Mouse (Mus musculus): ENCODE results near the gene Prkcd.
"Not testable (repeated sequence)": the region's sequence is repeated elsewhere in the genome, so short reads cannot be mapped to it uniquely, and the experiment has no call there.

The Prkcd gene

DNA sequence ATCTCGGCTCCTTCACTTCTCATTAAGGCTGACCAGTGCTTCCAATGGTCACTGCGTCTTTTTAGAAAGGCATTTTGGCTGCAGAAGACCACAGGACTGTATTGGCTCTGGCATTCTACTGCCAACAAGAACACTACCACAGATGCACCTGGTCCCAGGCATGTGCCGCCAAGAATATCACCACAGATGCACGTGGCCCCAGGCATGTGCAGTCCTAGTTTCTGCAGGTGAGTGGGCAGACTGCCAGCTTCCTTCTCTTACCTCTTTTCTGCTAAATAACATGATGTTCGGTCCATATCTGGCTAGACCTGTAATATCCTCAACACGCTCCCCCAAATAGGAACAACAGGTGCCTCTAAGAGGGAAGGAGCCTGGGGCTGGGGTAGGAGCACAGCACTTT is 17.8 kb downstream of the Prkcd start:
- DNase-seq (ENCODE audit: low read depth, low spot score): peak; percentile 48

DNA sequence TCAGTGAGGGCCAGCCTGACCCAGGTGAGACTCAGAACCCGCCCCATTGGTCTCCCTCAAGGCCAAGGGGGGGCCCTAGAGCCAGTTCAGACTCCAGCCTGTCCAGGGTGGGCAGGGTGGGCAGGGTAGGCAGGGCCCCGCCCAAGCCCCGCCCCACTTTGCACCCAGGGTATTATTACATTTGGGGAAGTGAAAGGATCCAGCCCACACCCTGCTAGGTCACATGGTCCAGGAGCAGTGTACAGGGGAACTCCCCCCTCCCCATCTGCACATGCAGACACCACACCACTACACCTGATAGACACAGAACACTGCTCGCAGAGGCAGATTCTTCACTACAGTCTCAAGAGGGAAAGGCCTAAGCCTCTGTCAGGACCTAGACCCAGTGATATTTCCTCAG is 18.3 kb downstream of the Prkcd start:
- DNase-seq (ENCODE audit: low read depth, low spot score): no peak

DNA sequence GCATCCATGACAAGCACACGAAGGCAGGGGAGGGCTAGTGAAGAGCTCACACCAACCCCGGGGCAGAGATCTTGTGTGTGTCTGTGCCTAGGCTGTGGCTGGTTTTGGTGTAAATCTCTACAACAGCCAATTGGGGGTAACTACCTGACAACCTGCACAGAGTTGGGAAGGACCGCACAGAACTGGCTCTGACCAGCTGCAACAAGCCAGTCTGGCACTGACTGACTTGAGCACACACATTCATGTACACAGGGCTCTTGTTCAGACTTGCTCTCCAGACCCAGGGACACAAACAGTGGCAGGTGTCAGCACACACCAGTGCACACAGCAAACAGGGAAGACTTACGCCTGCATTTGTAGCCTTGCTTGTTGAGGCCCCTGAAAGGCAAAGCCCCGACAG is 19.2 kb downstream of the Prkcd start:
- no peak for DNase-seq (ENCODE audit: low read depth, low spot score)

DNA sequence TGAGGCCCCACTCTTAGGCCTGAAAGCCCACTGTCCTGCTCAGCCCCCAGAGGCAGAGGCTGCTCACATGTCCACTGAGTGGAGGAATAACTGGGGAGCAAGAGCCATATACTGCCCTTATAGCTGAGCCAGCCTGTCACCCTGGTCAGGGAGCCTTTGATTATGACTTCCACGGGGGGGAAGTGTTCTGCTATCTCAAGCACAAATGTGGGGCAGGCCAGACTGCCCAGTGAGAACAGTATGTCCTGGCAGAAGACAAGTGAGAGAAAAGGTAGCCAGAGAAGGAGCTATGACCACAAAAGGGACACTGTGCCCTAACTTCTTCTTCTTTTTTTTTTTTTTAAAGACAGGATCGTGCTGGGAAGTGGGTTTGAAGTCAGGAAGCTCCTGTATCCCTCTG is 28.9 kb downstream of the Prkcd start:
- no peak for DNase-seq (ENCODE audit: low read depth, low spot score)

DNA sequence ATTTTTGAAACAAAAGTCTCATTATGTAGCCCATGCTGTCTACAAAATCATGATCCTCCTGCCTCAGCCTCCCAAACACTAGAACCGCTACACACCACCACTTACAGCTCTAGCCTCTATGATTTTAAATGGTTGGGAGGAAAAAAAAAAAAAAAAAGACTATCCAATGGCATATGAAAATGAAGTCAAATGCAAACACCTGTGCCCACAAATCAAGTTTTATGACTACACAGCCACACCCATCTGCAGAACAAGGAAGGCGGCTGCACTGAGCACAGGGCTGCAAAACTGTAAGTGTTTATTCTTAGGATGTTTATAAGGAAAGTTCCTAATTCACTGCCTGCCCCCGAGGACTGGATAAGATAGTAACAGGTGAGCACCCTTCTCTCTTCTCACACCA is 29.6 kb downstream of the Prkcd start:
- no peak for DNase-seq (ENCODE audit: low read depth, low spot score)

DNA sequence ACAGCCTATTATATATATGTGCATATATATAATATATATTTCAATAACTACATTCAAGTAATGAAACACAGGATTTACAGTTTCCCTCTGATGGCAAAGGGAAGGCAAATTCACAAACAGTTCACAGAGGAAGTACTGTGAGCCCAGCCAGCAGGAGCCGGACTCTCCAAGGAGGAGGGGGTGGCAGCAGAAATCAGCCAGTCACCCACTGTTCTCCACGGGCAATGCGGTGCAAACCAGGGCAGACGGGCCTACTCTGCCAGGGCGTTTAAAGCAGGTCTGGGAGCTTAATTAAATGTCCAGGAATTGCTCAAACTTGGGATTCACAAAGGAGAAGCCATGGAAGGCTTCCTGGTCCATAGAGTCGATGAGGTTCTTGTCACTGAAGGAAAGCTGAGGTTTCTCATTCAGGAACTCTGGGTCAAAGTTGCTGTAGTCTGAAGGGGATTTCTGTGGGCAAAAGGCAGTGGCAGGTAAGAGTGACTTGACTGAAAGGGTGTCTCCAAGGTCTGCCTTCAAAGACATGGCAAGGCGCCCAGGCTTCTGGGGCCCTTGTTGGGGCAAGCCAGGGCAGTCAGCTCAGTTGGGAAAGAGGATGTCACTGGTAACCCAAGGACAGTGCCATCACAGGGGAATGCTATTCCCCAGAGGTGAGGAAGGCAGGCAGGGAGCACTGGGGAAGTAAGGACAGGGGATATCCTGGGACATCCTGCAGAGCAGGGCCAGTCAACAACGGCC is 30.3 kb downstream of the Prkcd start:
- no peak for DNase-seq (ENCODE audit: low read depth, low spot score)

DNA sequence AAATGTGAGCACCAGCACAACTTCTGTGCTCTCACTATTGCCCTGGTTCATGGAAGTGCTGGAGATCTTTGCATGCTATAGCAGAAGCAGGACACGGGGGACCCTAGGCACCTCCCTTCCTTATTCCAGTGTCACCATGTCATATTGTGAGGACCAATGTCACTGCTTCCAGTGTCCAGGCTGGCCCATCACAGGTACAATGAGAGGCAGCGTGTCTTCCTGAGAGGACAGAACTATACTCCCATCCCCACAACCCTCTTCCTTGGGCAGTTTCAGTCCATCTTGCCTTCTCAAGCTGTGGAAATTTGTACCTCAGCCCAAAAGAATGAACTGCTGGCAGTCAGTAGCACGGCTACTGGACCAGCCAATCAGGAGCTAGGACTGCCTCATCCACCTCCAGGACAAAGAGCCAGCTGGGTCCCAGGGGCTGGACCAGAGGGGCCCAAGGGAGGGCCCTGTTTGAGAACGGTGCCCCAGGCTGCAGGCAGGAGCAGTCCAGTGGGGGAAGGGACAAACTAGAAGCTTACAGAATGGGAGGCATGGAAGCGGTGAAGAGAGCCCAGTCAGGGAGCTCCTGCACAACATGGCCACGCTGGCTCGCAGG is 31.8 kb downstream of the Prkcd start:
- DNase-seq (ENCODE audit: low read depth, low spot score): no peak

DNA sequence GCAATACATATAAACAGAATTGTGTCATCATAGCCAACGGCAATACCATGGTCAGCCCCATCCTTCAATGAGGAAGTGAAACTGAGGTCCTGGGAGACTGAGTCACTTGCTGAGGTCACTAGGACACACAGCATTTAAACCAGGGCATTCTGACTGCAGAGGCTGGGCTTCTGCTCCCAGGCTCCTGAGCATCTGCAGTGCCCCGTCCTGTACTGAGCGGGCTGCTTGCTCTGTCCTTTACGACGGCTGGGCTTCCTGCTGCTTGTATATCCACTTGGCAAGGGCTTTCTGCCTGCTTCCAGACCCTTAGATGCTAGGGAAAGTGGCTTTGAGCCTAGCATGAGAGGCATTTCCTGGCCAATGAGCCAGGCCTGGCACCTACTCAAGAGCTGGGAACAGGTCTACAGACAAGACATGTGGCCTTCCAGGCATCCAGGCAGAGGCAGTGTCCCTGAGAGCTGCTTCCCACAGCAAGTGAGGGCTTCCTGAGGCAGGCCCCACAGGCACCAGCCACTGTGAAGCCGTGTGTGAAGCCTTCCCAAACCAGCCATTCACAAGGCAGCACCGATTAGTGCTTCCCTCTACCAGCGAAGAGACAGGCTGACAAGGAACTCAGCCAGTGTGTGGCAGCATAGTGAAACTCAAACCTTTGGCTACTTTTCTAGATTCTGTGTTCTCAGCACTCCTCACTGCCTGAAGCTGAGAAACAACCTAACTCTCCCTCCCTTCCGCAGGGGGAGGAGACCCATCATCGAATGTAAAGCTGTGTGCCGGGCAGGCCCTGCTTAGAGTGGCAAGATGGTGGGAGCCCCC is 32.5 kb downstream of the Prkcd start:
- DNase-seq (ENCODE audit: low read depth, low spot score): peak; percentile 84

DNA sequence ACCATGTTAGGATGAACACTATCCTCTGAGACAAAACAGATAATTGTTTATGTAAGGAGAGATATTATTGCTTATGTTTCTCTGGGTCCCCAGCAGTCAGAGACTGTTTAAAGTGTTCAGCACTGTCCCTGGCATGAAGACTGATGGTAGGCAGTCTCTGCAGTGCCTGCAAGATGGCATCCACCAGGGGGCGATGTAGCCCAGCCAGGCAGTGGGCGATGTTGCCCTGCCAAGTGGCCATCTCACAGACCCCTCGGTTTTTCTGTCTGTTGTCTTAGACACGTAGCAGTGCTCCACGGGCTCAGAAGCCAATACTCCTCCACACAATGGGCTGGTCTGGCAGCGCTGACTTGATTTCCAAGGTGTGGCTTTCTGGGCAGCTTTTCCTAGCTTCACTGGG is 34.6 kb downstream of the Prkcd start:
- peak; percentile 72 for DNase-seq (ENCODE audit: low read depth, low spot score)

DNA sequence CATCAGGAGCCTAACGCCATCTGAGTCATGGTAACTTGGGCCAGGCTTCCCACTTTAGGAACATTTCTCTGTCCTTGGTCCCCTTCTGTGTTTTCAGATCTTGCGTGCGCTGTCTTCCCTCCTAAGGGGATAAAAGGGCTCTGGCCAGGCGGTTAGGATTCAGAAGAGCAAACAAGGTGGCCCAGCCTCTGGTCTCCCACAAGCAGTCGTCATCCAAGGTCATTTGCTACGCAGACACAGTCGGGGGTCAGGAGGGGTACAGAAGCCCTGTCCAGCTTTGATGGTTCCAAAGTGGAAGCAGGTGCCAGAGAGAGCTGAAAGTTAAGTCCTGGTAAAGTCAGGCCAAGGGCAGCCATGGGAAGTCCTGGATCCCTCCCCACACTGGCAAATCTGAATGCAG is 35.1 kb downstream of the Prkcd start:
- peak; percentile 20 for DNase-seq (ENCODE audit: low read depth, low spot score)

DNA sequence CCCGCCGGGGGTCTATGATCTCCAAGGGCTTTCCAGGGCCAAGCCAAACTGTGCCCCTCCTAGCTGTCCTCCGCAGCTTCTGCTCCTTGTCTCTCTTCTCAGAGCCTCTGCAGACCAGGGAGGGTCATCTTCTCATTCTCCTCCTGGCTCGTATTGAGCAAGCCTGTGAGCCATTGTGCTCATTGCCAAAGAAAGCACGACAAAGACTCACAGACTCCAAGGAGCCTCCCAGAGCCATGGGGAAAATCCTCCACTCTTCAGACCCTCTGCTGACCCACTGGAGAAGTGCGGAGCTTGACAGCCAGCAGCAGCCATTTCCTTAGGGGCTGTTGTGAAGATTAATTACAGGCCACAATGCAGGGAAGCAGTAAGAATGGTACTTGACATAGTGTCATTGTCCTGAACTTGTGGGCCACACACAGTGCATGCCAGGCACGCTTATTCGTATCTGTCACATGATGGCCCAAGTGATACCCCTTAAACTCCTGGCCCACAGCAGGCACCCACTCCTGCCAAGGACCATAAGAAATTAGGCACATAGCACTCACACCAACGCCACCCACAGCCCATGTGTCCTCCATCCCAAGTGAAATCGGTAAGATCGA is 35.9 kb downstream of the Prkcd start:
- DNase-seq (ENCODE audit: low read depth, low spot score): no peak

DNA sequence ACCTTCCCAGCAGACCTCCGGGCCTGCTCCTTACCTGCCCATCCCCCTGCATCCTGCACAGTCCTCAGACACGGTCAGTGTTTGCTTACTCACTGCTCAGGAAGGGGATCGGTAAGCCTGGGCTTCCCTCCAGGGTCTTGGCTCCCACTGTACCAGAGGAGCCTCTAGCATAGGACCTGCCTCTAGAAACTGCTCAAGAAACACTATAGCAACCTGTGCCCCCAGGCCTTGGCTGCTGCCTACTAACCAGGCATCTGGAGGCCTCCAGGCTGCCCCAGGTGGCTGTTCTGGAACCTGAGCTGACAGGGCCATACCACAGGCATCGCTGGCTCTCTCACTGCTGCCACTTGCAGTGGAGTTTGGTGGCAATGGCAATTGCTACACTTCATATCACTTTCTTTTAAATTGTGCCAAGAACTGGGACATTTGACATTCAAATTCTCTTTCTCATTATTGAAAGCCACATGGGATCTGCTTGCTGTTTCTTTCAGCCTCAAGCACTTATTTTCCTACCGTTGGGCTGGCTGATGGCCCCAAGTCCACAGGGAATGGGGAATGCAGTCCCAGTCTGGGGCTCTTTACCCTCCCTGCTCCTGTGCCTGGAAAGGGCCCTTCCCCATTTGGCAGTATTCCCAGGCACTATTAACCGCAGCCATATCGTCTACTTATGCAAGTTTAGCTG is 39.1 kb downstream of the Prkcd start:
- DNase-seq (ENCODE audit: low read depth, low spot score): peak; percentile 47

DNA sequence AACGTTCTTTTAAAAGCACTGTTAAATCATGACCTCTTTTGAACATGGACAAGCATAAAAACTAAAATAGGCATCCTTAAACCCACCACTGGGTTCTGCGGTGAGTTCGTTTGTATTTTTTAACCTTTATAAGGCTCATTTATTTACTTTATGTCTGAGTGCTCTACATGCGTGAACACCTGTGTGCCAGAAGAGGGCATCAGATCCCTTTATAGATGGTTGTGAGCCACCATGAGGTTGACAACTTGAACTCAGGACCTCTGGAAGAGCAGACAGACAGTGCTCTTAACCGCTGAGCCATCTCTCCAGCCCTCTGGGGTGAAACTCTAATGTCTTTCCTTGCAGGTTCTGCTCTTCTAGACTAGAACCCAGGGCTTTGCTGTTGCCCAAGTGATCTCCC is 40.7 kb downstream of the Prkcd start:
- DNase-seq (ENCODE audit: low read depth, low spot score): no peak

DNA sequence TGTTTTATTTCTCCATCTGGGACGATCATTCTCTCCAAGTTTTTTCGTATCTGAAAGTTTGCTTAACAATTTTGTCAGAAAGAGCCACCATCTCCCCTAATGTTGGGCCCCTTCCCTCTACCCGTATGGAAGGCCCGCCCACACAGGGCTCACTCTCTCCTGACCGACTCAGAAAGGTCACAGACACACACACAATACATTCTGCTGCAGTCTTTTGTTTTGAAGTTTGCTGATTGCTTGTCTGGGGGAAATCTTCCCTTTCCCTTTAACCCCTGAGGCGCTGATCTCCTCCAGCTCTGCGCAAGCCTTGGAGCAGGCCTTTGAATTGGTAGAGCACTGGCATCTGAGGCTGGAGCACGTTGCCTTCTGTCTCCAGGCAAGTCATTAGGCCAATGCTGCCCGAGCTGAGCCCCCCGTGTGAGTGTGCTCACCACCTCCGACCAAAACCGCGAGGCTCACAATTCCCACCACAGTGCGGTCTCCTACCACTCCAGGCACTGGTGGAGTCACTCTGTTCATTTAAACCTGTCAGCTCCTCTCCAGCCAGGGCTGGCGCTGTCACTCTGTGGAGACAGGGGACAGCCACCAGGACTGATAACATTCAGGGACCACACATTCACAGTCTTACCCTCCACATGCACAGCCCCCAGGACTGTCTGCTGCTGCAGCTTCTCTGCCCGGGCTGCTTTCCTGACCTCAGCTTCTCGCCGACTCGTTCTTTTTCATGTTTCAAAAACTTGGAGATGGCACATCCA is 41.3 kb downstream of the Prkcd start:
- no peak for DNase-seq (ENCODE audit: low read depth, low spot score)

DNA sequence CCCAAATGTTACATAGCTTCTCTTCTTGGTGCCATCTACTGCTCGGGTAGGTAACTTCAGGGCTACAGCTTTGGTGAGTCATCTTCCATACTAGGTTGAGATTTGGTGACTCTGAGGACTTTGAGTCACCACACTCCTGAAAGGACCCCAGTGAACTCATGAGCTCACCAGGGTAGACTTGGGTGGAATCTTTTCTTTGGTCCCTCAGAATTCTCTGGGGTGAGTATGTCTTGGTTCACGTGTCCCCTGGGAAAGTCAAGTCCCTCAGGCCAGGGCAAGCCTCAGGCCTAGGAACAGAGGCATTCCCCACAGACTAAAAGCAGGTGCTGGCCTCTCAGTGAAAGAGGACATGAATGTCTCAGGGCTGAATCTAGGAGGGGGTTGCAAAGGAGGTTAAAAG is 41.9 kb downstream of the Prkcd start:
- DNase-seq (ENCODE audit: low read depth, low spot score): peak; percentile 27

DNA sequence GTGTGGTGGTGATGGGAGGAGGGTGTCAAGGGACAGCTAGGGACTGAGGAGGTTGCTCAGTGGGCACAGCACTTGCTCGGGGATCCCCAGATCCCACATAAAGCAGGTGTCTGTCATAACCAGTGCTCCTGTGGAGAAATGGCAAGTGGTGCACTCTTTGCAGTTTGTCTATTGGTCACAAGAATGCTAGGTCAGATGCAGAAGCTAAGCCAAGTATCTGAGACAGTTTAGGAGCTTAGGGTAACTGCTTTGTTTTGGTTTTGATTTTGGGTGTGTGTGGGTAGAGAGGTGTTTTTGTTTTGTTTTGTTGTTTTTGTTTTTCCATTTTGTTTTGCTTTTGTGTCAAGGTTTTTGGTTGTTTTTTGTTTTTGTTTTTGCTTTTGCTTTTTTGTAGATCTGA is 44.8 kb downstream of the Prkcd start:
- DNase-seq (ENCODE audit: low read depth, low spot score): no peak

DNA sequence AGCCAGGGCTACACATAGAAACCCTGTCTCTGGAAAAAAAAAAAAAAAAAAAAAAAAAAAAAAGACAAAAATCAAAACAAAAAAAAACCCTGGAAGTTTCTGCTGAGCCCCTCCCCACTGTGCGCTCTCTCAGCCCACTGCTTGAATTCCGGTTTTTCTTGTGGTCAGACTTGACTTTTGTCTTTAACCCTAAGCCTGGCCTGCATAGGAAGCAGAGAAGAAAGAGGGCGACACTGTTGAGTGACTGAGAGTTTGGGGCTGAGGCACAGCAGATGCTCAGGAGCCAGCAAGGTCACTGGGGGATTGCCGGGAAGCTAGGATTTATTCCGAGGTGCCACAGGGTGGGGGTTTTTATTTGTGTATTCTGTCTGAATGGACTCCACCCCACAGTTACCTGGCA is 46.1 kb downstream of the Prkcd start:
- no peak for DNase-seq (ENCODE audit: low read depth, low spot score)

DNA sequence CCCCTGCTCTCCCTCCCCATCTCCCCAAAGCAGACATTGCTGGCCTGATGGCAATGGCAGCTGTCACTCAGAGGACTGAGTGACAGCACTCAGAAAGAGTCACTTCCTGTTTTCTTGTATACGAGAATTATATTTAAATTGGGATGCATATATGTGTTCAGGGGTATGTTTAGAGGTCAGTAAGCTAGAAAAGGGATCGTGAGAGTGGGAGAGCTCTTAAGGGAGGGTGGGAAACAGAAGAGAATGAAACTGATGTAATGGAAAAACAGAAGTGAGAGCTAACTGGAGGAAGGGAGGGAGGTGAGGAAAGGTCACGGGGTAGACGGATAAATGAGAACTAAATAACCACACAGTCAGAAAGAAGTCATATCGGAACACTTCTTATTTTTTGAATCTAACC is 46.8 kb downstream of the Prkcd start:
- no peak for DNase-seq (ENCODE audit: low read depth, low spot score)

DNA sequence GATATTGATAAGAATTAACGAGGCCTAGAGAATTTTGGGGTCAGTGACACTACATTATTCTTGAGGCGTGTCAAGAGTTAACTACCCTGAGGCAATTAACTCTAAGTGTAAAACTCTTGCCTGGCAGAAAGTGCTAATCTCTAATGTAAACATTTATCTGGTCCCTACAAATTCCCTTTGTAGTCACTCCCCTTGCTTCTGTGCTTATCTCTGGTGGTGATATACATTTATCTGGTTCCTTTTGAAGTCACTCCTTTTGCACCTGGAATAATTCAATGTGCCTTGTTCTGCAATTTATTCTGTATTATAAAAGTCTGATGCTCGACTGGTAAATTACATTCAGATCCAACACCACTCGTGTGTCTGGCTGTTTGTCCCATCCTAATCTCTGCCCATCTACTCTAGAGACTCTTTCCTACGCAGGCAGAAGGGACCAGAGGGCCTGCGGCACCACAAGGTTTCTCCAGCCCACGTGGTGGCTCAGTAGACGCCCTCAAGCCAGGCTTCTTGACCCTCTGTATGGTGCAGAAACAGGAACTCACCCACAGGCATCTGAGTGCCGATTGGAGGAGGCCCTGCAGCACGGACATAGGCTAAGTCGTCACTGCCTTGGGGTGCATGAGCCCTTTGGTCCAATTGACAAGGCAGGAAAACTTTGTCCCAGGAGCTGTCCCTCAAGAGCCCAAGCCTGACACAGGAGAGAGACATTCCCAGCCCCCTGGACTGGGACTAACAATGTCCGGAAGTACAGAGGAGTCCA is 48.5 kb downstream of the Prkcd start:
- not testable (repeated sequence) for DNase-seq (ENCODE audit: low read depth, low spot score)

DNA sequence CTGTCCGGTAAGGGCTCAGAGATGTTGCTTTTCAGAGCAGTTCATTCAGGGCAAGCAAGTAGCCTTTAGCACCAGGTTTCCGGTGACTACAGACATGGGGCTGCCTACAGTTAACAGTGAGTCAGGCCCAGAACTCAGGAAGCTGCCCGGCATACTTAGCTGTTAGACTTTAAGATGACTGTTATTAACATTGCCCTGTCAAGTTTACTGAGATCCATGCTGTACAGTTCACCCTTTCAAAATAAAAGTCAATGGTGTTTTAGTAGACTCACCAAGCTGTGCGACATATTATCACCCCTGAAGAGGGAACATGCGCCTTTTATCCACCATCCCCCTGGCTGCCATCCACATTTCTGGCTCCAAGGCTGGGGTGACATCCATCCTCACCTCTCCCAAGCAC is 49.8 kb downstream of the Prkcd start:
- no peak for DNase-seq (ENCODE audit: low read depth, low spot score)
